In genomic region chr6:34246512-34246911, GRCm38 (mm10) we compare ENCODE assay signal across 24 mouse cellular contexts.
"Had no signal": no experiment of that assay in that cellular context is flagged by ENCODE, and none has a peak within 500 bp of the region (broad histone marks: within the 10 kb centered on the region; RNA-seq: fewer than 3 reads in every experiment).

No protein-coding gene starts in this region.

- H3K27me3 ChIP-seq: heart, embryonic 12.5 days; hindbrain, embryonic 13.5 days; hindbrain, embryonic 15.5 days; limb, embryonic 13.5 days; limb, embryonic 15.5 days; liver, embryonic 12.5 days had no signal

- H3K9me3 ChIP-seq: heart, embryonic 10.5 days; heart, embryonic 12.5 days; hindbrain, embryonic 13.5 days; hindbrain, embryonic 15.5 days; kidney, embryonic 15.5 days; limb, embryonic 13.5 days; limb, embryonic 15.5 days; liver, embryonic 12.5 days had no signal

- H3K4me3 ChIP-seq: gastrocnemius, adult 2 months; heart, embryonic 10.5 days; heart, embryonic 12.5 days; hindbrain, embryonic 13.5 days; hindbrain, embryonic 15.5 days; kidney, embryonic 15.5 days; limb, embryonic 13.5 days; limb, embryonic 15.5 days; liver, embryonic 12.5 days had no signal

- H3K4me2 ChIP-seq: heart, embryonic 12.5 days; hindbrain, embryonic 13.5 days; hindbrain, embryonic 15.5 days; kidney, embryonic 15.5 days; limb, embryonic 13.5 days; limb, embryonic 15.5 days; liver, embryonic 12.5 days had no signal

- H3K9ac ChIP-seq: heart, embryonic 12.5 days; hindbrain, embryonic 13.5 days; hindbrain, embryonic 15.5 days; kidney, embryonic 15.5 days; limb, embryonic 13.5 days; limb, embryonic 15.5 days; liver, embryonic 12.5 days had no signal

- DNase-seq: gastrocnemius, adult 2 months; gastrocnemius, postnatal 10 days; gastrocnemius, postnatal 25 days; heart, adult 18-20 months; heart, postnatal 10 days; kidney, adult 11 months; kidney, adult 2 months; kidney, adult 9 months; kidney, postnatal 14 days; kidney, postnatal 36 days; layer of hippocampus, adult 9-11 months; layer of hippocampus, postnatal 36 days; left cerebral cortex, postnatal 4 days had no signal

- H3K27ac ChIP-seq: gastrocnemius, adult 2 months; heart, embryonic 10.5 days; hindbrain, embryonic 13.5 days; hindbrain, embryonic 15.5 days; hindbrain, postnatal 0 days; kidney, embryonic 15.5 days; kidney, postnatal 0 days; limb, embryonic 13.5 days; limb, embryonic 15.5 days; liver, embryonic 12.5 days had no signal

- ATAC-seq: hindbrain, postnatal 0 days; intestine, embryonic 16.5 days; liver, embryonic 12.5 days had no signal

- H3K4me1 ChIP-seq: hindbrain, embryonic 15.5 days; limb, embryonic 15.5 days; liver, embryonic 12.5 days had no signal

- H3K36me3 ChIP-seq: heart, embryonic 10.5 days; heart, embryonic 12.5 days; hindbrain, embryonic 13.5 days; hindbrain, embryonic 15.5 days; kidney, embryonic 15.5 days; limb, embryonic 13.5 days; limb, embryonic 15.5 days; liver, embryonic 12.5 days had no signal
